Mouse (Mus musculus) intestine, embryonic 16.5 days (tissue): ENCODE data around the gene Rapgef2. TPM values are rescaled to one million over a fixed set of nuclear protein-coding genes. Genes with fewer than 3 reads are reported as not detected.

Experiments used
- ATAC-seq: fragments of 200-750 bp; cut with Nextera tagmentation; 2 replicates; pipeline ENCODE4 v1.8.0; 2017; ENCODE audit warnings: moderate TSS enrichment, moderate library complexity
- H3K27ac ChIP-seq: fragments of 300-500 bp; sonication (generic); 2 replicates; pipeline ENCODE4 v1.5.1; 2014; ENCODE audit warnings: mild to moderate bottlenecking, low read length
- H3K27me3 ChIP-seq: fragments of 300-500 bp; sonication (generic); replicated peaks from 2 replicates; pipeline ENCODE4 v1.6.1; 2014; ENCODE audit warnings: low read length, control low read depth, mixed read lengths; ENCODE audit not compliant: control insufficient read depth, insufficient read depth
- H3K36me3 ChIP-seq: fragments of 300-500 bp; sonication (generic); 2 replicates; pipeline ENCODE4 v1.6.1; 2014; ENCODE audit warnings: low read length, control low read depth; ENCODE audit not compliant: control insufficient read depth, insufficient read depth
- H3K4me1 ChIP-seq: fragments of 300-500 bp; sonication (generic); 2 replicates; pipeline ENCODE4 v1.6.1; 2014; ENCODE audit warnings: low read length, control low read depth, mixed read lengths; ENCODE audit not compliant: control insufficient read depth, insufficient read depth
- H3K4me2 ChIP-seq: fragments of 300-500 bp; sonication (generic); 2 replicates; pipeline ENCODE4 v1.6.1; 2014; ENCODE audit warnings: low read depth, low read length, control low read depth
- H3K4me3 ChIP-seq: fragments of 300-500 bp; sonication (generic); 2 replicates; pipeline ENCODE4 v1.5.1; 2014; ENCODE audit warnings: mild to moderate bottlenecking, low read length
- H3K9ac ChIP-seq: fragments of 300-500 bp; sonication (generic); 2 replicates; pipeline ENCODE4 v1.6.1; 2014; ENCODE audit warnings: low read depth, low read length
- H3K9me3 ChIP-seq: fragments of 300-500 bp; sonication (generic); 2 replicates; pipeline ENCODE4 v1.6.1; 2016; ENCODE audit warnings: low read length, control low read depth; ENCODE audit not compliant: control insufficient read depth
- WGBS: fragments of 180-500 bp; shearing (Covaris S2); extraction: QIAGEN DNeasy Blood & Tissue Kit; methylation state at CpG from one replicate; pipeline ENCODE4 v1.1.7; 2014; 5-methylcytosine and 5-hydroxymethylcytosine counted together
- polyA plus RNA-seq: library from polyadenylated mRNA; unstranded; fragments of >200 nt; fragmentation: Nextera tagmentation; extraction: Ambion mirVana; gene quantifications from 2 replicates; pipeline ENCODE4 v1.2.1, GENCODE M21; 2015

Rapgef2 gene
- polyA plus RNA-seq, 1 experiment from 2014 or later = 2.2 TPM

GRCm38 (mm10) chr3:79083881-79084280 lies 202.4 kb downstream of the Rapgef2 start:
- Histone ChIP-seq H3K9me3 (no peaks in the 10 kb centered on the region), H3K4me3 (no peak overlapping the region), H3K27ac (no peak overlapping the region), H3K9ac (no peak overlapping the region), H3K4me1 (no peaks in the 10 kb centered on the region), H3K27me3 (no peaks in the 10 kb centered on the region), H3K4me2 (no peak overlapping the region), H3K36me3 (peaks cover 12% of the 10 kb centered on the region; the same call in 1 of the 2 replicates)
- WGBS = 89% methylated on average over 3 of the region's 3 CpGs
- ATAC-seq = no peak

- Histone ChIP-seq H3K4me2 (no peak overlapping the region), H3K9ac (no peak overlapping the region), H3K4me3 (no peak overlapping the region), H3K27ac (no peak overlapping the region), H3K9me3 (no peaks in the 10 kb centered on the region), H3K27me3 (no peaks in the 10 kb centered on the region), H3K4me1 (no peaks in the 10 kb centered on the region), H3K36me3 (peaks cover 12% of the 10 kb centered on the region; the same call in 1 of the 2 replicates)
- no peak for ATAC-seq
- WGBS = 92% methylated on average over 10 of the region's 10 CpGs
Observed at GRCm38 (mm10) chr3:79083030-79083429, 203.3 kb downstream of the Rapgef2 start.

DNA sequence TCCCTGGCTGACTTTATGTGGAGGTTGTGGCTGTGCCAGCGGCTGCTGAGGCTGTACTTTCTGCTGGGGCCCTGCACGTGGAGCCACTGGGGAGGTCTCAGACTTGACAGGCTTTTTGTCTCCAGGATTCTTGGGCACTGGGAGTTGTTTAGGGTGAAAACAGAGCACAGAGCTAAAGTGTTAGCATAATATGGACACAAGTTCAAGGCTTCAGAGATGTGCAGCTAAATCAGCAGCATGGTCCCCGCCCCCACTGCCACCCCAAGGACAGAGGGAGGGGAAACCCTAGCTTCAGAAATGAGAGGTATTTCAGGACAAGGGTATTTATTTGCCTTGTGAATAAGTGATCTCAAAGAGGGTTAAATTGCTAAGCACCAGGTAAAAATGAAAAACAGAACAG lies 207.2 kb downstream of the Rapgef2 start:
- ATAC-seq = no peak
- Histone ChIP-seq H3K27ac (no peak overlapping the region), H3K4me2 (no peak overlapping the region), H3K27me3 (no peaks in the 10 kb centered on the region), H3K9me3 (no peaks in the 10 kb centered on the region), H3K9ac (no peak overlapping the region), H3K4me3 (no peak overlapping the region), H3K36me3 (peaks cover 9% of the 10 kb centered on the region; the same call in 1 of the 2 replicates), H3K4me1 (no peaks in the 10 kb centered on the region)
- 86% methylated on average over 3 of the region's 3 CpGs for WGBS

- ATAC-seq = no peak
- 89% methylated on average over 3 of the region's 3 CpGs for WGBS
Observed at GRCm38 (mm10) chr3:79074970-79075369, 211.3 kb downstream of the Rapgef2 start.

GRCm38 (mm10) chr3:79073541-79074244 lies 212.6 kb downstream of the Rapgef2 start:
- Histone ChIP-seq H3K36me3 (peaks cover 4% of the 10 kb centered on the region; the same call in 1 of the 2 replicates), H3K4me2 (no peak overlapping the region), H3K9ac (no peak overlapping the region), H3K27me3 (no peaks in the 10 kb centered on the region), H3K27ac (no peak overlapping the region), H3K9me3 (no peaks in the 10 kb centered on the region), H3K4me1 (no peaks in the 10 kb centered on the region), H3K4me3 (no peak overlapping the region)
- no peak for ATAC-seq
- 92% methylated on average over 13 of the region's 13 CpGs for WGBS

More at GRCm38 (mm10) chr3:79074970-79075369, 211.3 kb downstream of the Rapgef2 start:
- H3K9ac ChIP-seq = no peak overlapping the region
- no peak overlapping the region for H3K27ac ChIP-seq
- no peaks in the 10 kb centered on the region for H3K4me1 ChIP-seq
- no peaks in the 10 kb centered on the region for H3K9me3 ChIP-seq
- no peak overlapping the region for H3K4me2 ChIP-seq
- peaks cover 4% of the 10 kb centered on the region; the same call in 1 of the 2 replicates for H3K36me3 ChIP-seq
- H3K4me3 ChIP-seq = no peak overlapping the region
- H3K27me3 ChIP-seq = no peaks in the 10 kb centered on the region

DNA sequence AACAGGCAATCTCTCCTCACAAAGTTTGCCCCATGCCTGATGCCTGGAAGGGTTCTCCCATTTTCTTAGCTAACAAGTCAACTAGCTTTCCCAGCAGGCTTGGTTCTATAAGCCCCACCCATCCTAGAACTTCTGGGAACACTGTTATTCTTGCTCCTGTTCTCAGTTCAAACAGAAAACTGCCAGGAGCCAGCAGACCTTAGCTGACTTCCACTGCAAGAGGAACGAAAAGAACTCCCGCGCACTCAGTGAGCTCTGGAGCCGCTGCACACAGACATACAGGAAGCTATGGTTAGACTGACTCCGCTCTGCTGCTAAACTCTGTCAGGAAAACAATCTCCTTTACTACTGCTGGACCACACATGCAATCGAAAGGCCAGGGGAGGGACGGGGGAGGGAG lies 214.8 kb downstream of the Rapgef2 start:
- Histone ChIP-seq H3K27me3 (no peaks in the 10 kb centered on the region), H3K27ac (no peak overlapping the region), H3K9me3 (no peaks in the 10 kb centered on the region), H3K9ac (no peak overlapping the region), H3K4me2 (no peak overlapping the region), H3K36me3 (peaks cover 6% of the 10 kb centered on the region; the same call in 1 of the 2 replicates), H3K4me1 (no peaks in the 10 kb centered on the region), H3K4me3 (no peak overlapping the region)
- 46% methylated on average over 6 of the region's 7 CpGs for WGBS
- ATAC-seq = no peak

- 92% methylated on average over 10 of the region's 10 CpGs for WGBS
- no peak overlapping the region for H3K9ac ChIP-seq
- H3K27ac ChIP-seq = no peak overlapping the region
- no peaks in the 10 kb centered on the region for H3K9me3 ChIP-seq
- H3K36me3 ChIP-seq = peaks cover 7% of the 10 kb centered on the region; the same call in 1 of the 2 replicates
- H3K4me3 ChIP-seq = no peak overlapping the region
- H3K4me1 ChIP-seq = no peaks in the 10 kb centered on the region
- H3K4me2 ChIP-seq = no peak overlapping the region
- no peak for ATAC-seq
- H3K27me3 ChIP-seq = no peaks in the 10 kb centered on the region
Observed at GRCm38 (mm10) chr3:79069891-79070290, 216.4 kb downstream of the Rapgef2 start.

DNA sequence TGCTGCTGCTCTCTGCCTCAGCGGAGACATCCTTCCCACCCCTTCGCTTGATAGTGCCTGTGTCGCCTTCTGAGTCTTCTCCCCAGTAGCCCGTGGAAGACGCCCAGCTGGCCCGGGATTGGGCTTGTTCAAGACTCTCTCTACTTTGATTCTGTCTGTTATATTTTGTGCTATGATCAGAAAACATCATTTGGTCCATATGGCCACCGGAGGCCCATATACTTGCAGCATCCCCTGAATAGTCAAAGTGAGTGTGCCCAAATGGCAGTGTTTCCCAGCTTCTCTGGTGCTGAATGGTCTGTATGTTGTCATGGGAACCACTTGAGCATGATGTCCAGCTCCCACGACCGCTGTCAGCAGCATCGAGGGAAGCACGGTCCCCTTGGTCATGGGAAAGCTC lies 217.3 kb downstream of the Rapgef2 start:
- 93% methylated on average over 11 of the region's 11 CpGs for WGBS

DNA sequence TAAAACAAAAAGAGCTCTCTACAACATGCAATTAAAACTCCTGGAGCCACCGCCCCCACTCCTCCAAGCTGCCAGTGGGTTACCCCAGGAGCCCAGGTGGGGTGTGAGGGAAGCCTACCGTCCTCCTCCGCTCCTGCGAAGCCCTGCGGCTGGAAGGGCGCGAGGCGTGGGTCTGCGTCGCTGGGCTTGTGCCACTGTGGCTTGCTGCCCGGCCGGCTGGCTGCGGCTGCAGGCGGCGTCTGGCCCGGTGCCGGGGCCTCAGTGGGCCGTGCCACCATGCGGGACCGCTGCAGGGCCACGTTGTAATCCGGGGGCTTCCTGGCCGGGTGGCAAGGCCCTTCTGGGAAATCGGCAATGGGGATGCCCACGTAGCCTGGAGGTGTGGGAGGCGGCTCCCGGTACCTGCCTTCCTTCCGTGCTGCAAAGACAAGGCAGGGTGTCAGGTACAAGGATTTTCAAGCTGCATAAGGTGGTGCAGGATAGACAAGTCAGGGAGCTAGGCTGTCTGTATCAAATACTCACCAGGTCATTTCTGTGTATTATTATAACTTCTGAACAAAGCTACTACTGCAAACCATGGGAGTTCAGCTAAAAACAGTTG lies 219.8 kb downstream of the Rapgef2 start:
- WGBS = 88% methylated on average over 28 of the region's 28 CpGs
- peaks cover 3% of the 10 kb centered on the region; the same call in 1 of the 2 replicates for H3K36me3 ChIP-seq

More for the DNA sequence above, 217.3 kb downstream of the Rapgef2 start:
- H3K9ac ChIP-seq = no peak overlapping the region
- no peaks in the 10 kb centered on the region for H3K9me3 ChIP-seq
- peaks cover 5% of the 10 kb centered on the region; the same call in 1 of the 2 replicates for H3K36me3 ChIP-seq
- H3K27ac ChIP-seq = no peak overlapping the region
- no peak overlapping the region for H3K4me2 ChIP-seq
- H3K4me3 ChIP-seq = no peak overlapping the region
- no peaks in the 10 kb centered on the region for H3K4me1 ChIP-seq
- H3K27me3 ChIP-seq = no peaks in the 10 kb centered on the region
- ATAC-seq = no peak

More for the DNA sequence above, 219.8 kb downstream of the Rapgef2 start:
- Histone ChIP-seq H3K27me3 (no peaks in the 10 kb centered on the region), H3K4me3 (no peak overlapping the region), H3K9me3 (no peaks in the 10 kb centered on the region), H3K4me1 (no peaks in the 10 kb centered on the region), H3K9ac (no peak overlapping the region), H3K4me2 (no peak overlapping the region), H3K27ac (no peak overlapping the region)
- no peak for ATAC-seq
